Mouse (Mus musculus) E14TG2a.4 (cell line): Measurements from ENCODE around the gene Zhx3.

ENCODE experiments used
- H3K27me3 ChIP-seq: 2 replicates; pipeline ENCODE4 v1.6.1; 2014; ENCODE audit warnings: low read length, control low read depth; ENCODE audit not compliant: insufficient read depth
- H3K36me3 ChIP-seq: 2 replicates; pipeline ENCODE4 v1.6.1; 2014; ENCODE audit warnings: low read length, control low read depth; ENCODE audit not compliant: insufficient read depth
- H3K4me1 ChIP-seq: replicated peaks from 2 replicates; pipeline ENCODE4 v1.6.1; 2014; ENCODE audit warnings: low read depth, low read length, control low read depth
- H3K4me3 ChIP-seq: replicated peaks from 2 replicates; pipeline ENCODE4 v1.5.1; 2014; ENCODE audit warnings: mild to moderate bottlenecking, low read length
- H3K9me3 ChIP-seq: 2 replicates; pipeline ENCODE4 v1.6.1; 2014; ENCODE audit warnings: low read length, control low read depth
- CTCF ChIP-seq: conservative IDR thresholded peaks from 2 replicates; pipeline ENCODE4 v1.5.1; 2014; ENCODE audit warnings: low read length
- NANOG ChIP-seq: IDR thresholded peaks from 2 replicates; pipeline ENCODE4 v1.6.1; 2014; ENCODE audit warnings: borderline replicate concordance, low read length, mixed read lengths
- POU5F1 ChIP-seq: IDR thresholded peaks from 2 replicates; pipeline ENCODE4 v1.6.1; 2014; ENCODE audit warnings: low read length, borderline replicate concordance

Zhx3 gene

GRCm38 (mm10) chr2:160718811-160719210 is 154.0 kb downstream of the Zhx3 start:
- Histone ChIP-seq H3K4me3 (no peak overlapping the region), H3K4me1 (no peaks in the 10 kb centered on the region), H3K9me3 (no peaks in the 10 kb centered on the region), H3K27me3 (no peaks in the 10 kb centered on the region), H3K36me3 (peaks cover 90% of the 10 kb centered on the region)
- TF ChIP-seq CTCF (no peak), POU5F1 (no peak), NANOG (no peak)

- Histone ChIP-seq H3K4me1 (no peaks in the 10 kb centered on the region), H3K27me3 (no peaks in the 10 kb centered on the region), H3K4me3 (no peak overlapping the region), H3K9me3 (no peaks in the 10 kb centered on the region), H3K36me3 (peaks cover 89% of the 10 kb centered on the region)
- TF ChIP-seq POU5F1 (no peak), CTCF (peak; percentile 73), NANOG (no peak)
Observed at GRCm38 (mm10) chr2:160717269-160717668, 155.5 kb downstream of the Zhx3 start.

DNA sequence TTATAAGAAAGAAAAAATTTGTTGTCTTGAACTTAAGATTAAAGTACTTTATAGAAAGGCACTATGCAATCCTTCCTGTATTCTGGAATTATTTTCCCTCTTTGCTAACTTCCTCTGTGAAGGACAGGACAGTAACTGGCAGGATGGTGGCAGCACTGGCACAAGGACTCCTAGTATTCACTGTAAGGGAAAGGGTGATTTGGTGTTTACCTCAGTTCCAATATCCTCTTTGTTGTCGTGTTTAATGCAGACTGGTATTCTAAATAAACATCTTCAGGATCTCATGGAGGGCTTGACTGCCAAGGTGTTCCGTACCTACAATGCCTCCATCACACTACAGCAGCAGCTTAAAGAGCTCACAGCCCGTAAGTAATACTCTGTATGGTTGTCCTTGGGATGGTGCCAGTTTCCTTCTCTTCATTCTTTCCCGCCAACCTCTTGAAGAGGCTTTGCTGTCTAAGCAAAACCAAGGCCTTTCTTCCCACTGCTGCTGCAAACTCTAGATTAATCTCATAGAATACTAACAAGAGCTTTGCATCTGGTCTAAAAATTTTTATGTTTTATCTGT is 157.3 kb downstream of the Zhx3 start:
- H3K4me1 ChIP-seq: no peaks in the 10 kb centered on the region
- H3K27me3 ChIP-seq: no peaks in the 10 kb centered on the region
- no peaks in the 10 kb centered on the region for H3K9me3 ChIP-seq
- no peak overlapping the region for H3K4me3 ChIP-seq
- TF ChIP-seq NANOG: no peak
- no peak for TF ChIP-seq POU5F1
- no peak for TF ChIP-seq CTCF
- H3K36me3 ChIP-seq: peaks cover 94% of the 10 kb centered on the region

- Histone ChIP-seq H3K36me3 (peaks cover 81% of the 10 kb centered on the region), H3K9me3 (no peaks in the 10 kb centered on the region), H3K27me3 (no peaks in the 10 kb centered on the region), H3K4me1 (no peaks in the 10 kb centered on the region), H3K4me3 (no peak overlapping the region)
- TF ChIP-seq CTCF (no peak), POU5F1 (no peak), NANOG (no peak)
Observed at GRCm38 (mm10) chr2:160707673-160708072, 165.1 kb downstream of the Zhx3 start.

GRCm38 (mm10) chr2:160702824-160703223 is 170.0 kb downstream of the Zhx3 start:
- Histone ChIP-seq H3K4me1 (peaks cover 5% of the 10 kb centered on the region; the same call in 1 of the 2 replicates), H3K9me3 (no peaks in the 10 kb centered on the region), H3K27me3 (no peaks in the 10 kb centered on the region), H3K36me3 (peaks cover 85% of the 10 kb centered on the region), H3K4me3 (no peak overlapping the region)
- no peak for TF ChIP-seq CTCF
- TF ChIP-seq NANOG: no peak

DNA sequence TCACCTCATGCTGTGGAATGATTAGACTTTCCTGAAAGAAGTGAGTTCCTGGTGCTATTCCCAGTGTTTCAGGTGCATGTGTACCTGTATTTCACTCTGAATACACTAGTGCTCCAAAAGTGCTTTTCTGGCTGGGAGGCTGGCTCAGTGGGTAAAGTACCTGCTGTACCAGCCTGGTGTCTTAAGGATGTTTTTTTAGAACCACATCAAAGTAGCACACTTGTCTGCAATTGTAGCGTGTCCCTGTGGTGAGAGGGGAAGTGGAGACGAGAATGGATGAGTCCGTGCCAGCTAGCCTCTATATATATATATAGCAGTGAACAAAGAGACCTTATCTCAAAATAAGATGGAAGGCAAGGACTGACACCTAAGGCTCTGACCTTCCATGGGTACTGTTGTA is 171.2 kb downstream of the Zhx3 start:
- peaks cover 5% of the 10 kb centered on the region; the same call in 1 of the 2 replicates for H3K4me1 ChIP-seq
- TF ChIP-seq POU5F1 (no peak), NANOG (no peak), CTCF (no peak)
- no peaks in the 10 kb centered on the region for H3K27me3 ChIP-seq
- H3K36me3 ChIP-seq: peaks cover 81% of the 10 kb centered on the region
- H3K4me3 ChIP-seq: no peak overlapping the region
- H3K9me3 ChIP-seq: no peaks in the 10 kb centered on the region

DNA sequence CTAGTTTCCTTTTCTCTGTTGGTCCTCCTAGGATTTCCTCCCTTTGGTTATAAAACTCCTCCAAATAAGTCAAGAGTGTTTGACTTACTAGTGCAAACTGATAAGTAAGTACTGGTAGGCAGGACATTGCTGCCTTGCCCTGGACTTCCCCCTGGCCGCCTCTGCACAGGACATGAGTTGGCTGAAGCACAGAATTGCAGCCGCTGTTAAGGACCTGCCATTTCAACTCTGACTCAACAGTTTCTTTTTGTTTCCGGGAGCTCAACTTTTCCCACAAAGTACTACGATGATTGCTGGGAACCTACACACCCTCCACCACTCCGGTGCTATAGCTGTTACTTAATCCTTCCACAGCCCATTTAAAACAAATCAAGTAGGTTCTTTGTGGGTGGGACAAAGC is 172.5 kb downstream of the Zhx3 start:
- TF ChIP-seq CTCF (no peak), NANOG (no peak), POU5F1 (no peak)
- Histone ChIP-seq H3K4me3 (no peak overlapping the region), H3K4me1 (peaks cover 5% of the 10 kb centered on the region; the same call in 1 of the 2 replicates), H3K36me3 (peaks cover 73% of the 10 kb centered on the region), H3K9me3 (no peaks in the 10 kb centered on the region), H3K27me3 (no peaks in the 10 kb centered on the region)
